Mouse (Mus musculus) spleen, postnatal 36 days (tissue): Measurements from ENCODE around the gene B020011L13Rik.
"Not testable (repeated sequence)": the region's sequence is repeated elsewhere in the genome, so short reads cannot be mapped to it uniquely, and the experiment has no call there.

Experiments
- DNase-seq, 2 experiments: peaks; one replicate each; pipeline ENCODE4 v3.0.0; 2022; ENCODE audit warnings: low spot score in 2 of 2, mixed read lengths in 1 of 2

The B020011L13Rik gene

DNA sequence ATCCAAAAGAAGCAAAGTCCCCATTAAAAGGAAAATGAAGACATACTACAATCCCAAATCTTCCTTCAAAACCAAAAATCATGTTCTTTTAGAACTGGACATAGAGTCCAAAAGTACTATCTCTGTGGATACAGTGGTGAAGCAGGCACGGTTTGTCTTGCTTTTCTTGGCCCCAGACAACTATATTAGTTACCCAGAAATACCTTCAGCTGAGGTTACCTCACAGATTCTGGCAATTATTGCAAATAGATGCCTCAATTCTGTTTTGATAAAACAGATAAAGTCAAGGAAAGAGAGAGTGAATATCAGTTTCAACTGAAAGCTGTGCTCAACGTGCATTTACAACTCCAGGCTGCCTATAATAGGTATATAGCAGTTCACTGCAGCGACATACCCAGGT is at the start of gene B020011L13Rik:
TSS of gene B020011L13Rik (plus strand) at position 301 of the 400 bp plus-strand sequence.
- not testable (repeated sequence) for DNase-seq

- DNase-seq = not testable (repeated sequence)
Measured at GRCm38 (mm10) chr1:117816271-117816670, 35.3 kb downstream of the B020011L13Rik start.

- not testable (repeated sequence) for DNase-seq
Measured at GRCm38 (mm10) chr1:117829781-117830180, 48.8 kb downstream of the B020011L13Rik start, which contains the start of gene Gm28360. TSS of gene Gm28360 (plus strand) at chr1:117830081.

DNA sequence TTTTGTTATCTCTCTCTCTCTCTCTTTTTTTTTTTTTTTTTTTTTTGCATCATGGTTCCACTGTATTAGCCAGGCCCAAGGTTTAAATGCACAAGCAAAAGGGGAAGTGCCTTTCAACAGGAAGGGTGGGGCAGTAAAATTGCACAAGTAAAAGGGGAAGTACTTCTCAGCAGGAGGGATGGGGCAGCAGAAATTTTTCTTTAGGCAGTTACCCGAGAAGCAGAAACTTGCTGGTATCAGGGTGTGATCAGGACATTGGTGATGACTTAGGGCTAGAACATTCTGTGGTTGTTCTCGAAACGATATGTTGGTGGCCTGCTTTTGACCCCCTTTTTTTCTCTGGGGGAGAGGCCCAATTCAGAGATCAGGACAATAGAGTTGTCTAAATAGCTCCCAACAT is 70.8 kb downstream of the B020011L13Rik start:
- DNase-seq = not testable (repeated sequence)
